ENCODE assay signal across 8 mouse cellular contexts in genomic region chr7:129791450-129791820, GRCm38 (mm10).
DNase-seq lines count a peak whose midpoint lies in the region; ATAC-seq lines count a peak whose summit lies in the region.
"Had no signal": no experiment of that assay in that cellular context is flagged by ENCODE, and none has a peak within 500 bp of the region (broad histone marks: within the 10 kb centered on the region; RNA-seq: fewer than 3 reads in every experiment).

No protein-coding gene starts in this region.

- peak; percentile 17 to 24 for DNase-seq in heart, adult 9 months (ENCODE audit: low spot score in 2 of 2)
- peak; percentile 33 for DNase-seq in urinary bladder, postnatal 14 days (ENCODE audit: low spot score)
- no peak for DNase-seq in urinary bladder, postnatal 25 days (ENCODE audit: low spot score)
- DNase-seq in left cerebral cortex, adult 18-20 months (ENCODE audit: low spot score in 2 of 2): no peak
- DNase-seq: kidney, postnatal 25 days had no signal

- H3K4me2 ChIP-seq in heart, embryonic 11.5 days: no peak overlapping the region
- H3K4me2 ChIP-seq in lung, embryonic 16.5 days (ENCODE audit: low read depth, low read length): no peak overlapping the region
- H3K4me2 ChIP-seq in kidney, embryonic 14.5 days (replicated peaks; ENCODE audit: low read depth, low read length): no peak overlapping the region

- H3K9me3 ChIP-seq in heart, embryonic 11.5 days (replicated peaks; ENCODE audit: control insufficient read depth, low read length): no peaks in the 10 kb centered on the region
- no peaks in the 10 kb centered on the region for H3K9me3 ChIP-seq in lung, embryonic 16.5 days (ENCODE audit: control insufficient read depth, low read length)
- H3K9me3 ChIP-seq in kidney, embryonic 14.5 days (ENCODE audit: control insufficient read depth, low read length): no peaks in the 10 kb centered on the region

- no peak overlapping the region for H3K27ac ChIP-seq in heart, embryonic 11.5 days (ENCODE audit: low read depth, low read length)
- peak overlapping the region; percentile 60 for H3K27ac ChIP-seq in lung, embryonic 16.5 days (ENCODE audit: low read length)
- no peak overlapping the region for H3K27ac ChIP-seq in kidney, embryonic 14.5 days (ENCODE audit: low read depth, low read length)

- no peak for ATAC-seq in heart, embryonic 11.5 days (replicated peaks; ENCODE audit: insufficient number of reproducible peaks, low FRiP score, low TSS enrichment)
- 0 out of 2 replicates have a peak, but pooled peaks have one; percentile 3 for ATAC-seq in lung, embryonic 16.5 days (ENCODE audit: low read depth)
- ATAC-seq in kidney, embryonic 14.5 days (ENCODE audit: low FRiP score, low TSS enrichment): no peak

- no peak overlapping the region for H3K9ac ChIP-seq in heart, embryonic 11.5 days (ENCODE audit: low read depth, low read length)
- no peak overlapping the region for H3K9ac ChIP-seq in lung, embryonic 16.5 days (ENCODE audit: low read length)
- H3K9ac ChIP-seq in kidney, embryonic 14.5 days (ENCODE audit: low read depth, low read length): no peak overlapping the region

- no peaks in the 10 kb centered on the region for H3K27me3 ChIP-seq in heart, embryonic 11.5 days (ENCODE audit: control insufficient read depth, insufficient read depth, low read length)
- H3K27me3 ChIP-seq in lung, embryonic 16.5 days (ENCODE audit: control insufficient read depth, insufficient read depth, low read depth, low read length): no peaks in the 10 kb centered on the region
- H3K27me3 ChIP-seq in kidney, embryonic 14.5 days (ENCODE audit: control insufficient read depth, insufficient read depth, low read length): no peaks in the 10 kb centered on the region

- peaks cover 11% of the 10 kb centered on the region; the same call in 1 of the 2 replicates for H3K4me1 ChIP-seq in heart, embryonic 11.5 days (ENCODE audit: control insufficient read depth, insufficient read depth, low read length)
- peaks cover 29% of the 10 kb centered on the region for H3K4me1 ChIP-seq in lung, embryonic 16.5 days (replicated peaks; ENCODE audit: control insufficient read depth, insufficient read depth, low read length)
- 0 out of 2 replicates have a peak, but pooled peaks cover 5% of the 10 kb centered on the region for H3K4me1 ChIP-seq in kidney, embryonic 14.5 days (ENCODE audit: control insufficient read depth, insufficient read depth, low read length)

- H3K4me3 ChIP-seq in heart, embryonic 11.5 days (ENCODE audit: low read depth, low read length): no peak overlapping the region
- no peak overlapping the region for H3K4me3 ChIP-seq in lung, embryonic 16.5 days (ENCODE audit: low read length)
- H3K4me3 ChIP-seq in kidney, embryonic 14.5 days (ENCODE audit: low read length): no peak overlapping the region

- H3K36me3 ChIP-seq in heart, embryonic 11.5 days (ENCODE audit: control insufficient read depth, insufficient read depth, low read length): no peaks in the 10 kb centered on the region
- no peaks in the 10 kb centered on the region for H3K36me3 ChIP-seq in lung, embryonic 16.5 days (ENCODE audit: control insufficient read depth, insufficient read depth, low read length)
- H3K36me3 ChIP-seq in kidney, embryonic 14.5 days (ENCODE audit: control insufficient read depth, insufficient read depth, low read length): no peaks in the 10 kb centered on the region

- WGBS in heart, embryonic 11.5 days (ENCODE audit: insufficient replicate concordance): 84% methylated on average over 6 of the region's 6 CpGs
- 57% methylated on average over 6 of the region's 6 CpGs for WGBS in lung, embryonic 16.5 days
- WGBS in kidney, embryonic 14.5 days: 93% methylated on average over 6 of the region's 6 CpGs

Comparison
In these comparisons a context has a peak if more than half of its experiments do, and no peak if none do; other contexts are left out.
1. DNase-seq: peak in heart, adult 9 months (2 of 2) and urinary bladder, postnatal 14 days (single experiment); none in urinary bladder, postnatal 25 days (single experiment) and left cerebral cortex, adult 18-20 months (0 of 2).